Mouse (Mus musculus): ENCODE data around the gene Vps26c. TPM values are rescaled to one million over a fixed set of nuclear protein-coding genes. Genes with fewer than 3 reads are reported as not detected.

The Vps26c gene
- polyA plus RNA-seq, 1 experiment = 44.9 TPM

- peak overlapping the region; percentile 67 for H3K27ac ChIP-seq (ENCODE audit: control insufficient read depth, insufficient read depth, low read length)
- H3K4me3 ChIP-seq (ENCODE audit: control insufficient read depth, insufficient read depth, low read length) = peak overlapping the region; percentile 60
- no peaks in the 10 kb centered on the region for H3K36me3 ChIP-seq (ENCODE audit: control insufficient read depth, insufficient read depth, low read length)
- DNase-seq = no peak
- TF ChIP-seq POLR2A (IDR thresholded peaks at IDR 0.05; ENCODE audit: control insufficient read depth, extremely low read depth, insufficient read depth, low read length, poor library complexity) (no peak), CTCF (IDR thresholded peaks at IDR 0.05; ENCODE audit: borderline replicate concordance, control insufficient read depth, extremely low read depth, insufficient read depth, low read length, poor library complexity) (no peak)
- under 1% methylated on average over 24 of the region's 24 CpGs for WGBS
- no peaks in the 10 kb centered on the region for H3K27me3 ChIP-seq (ENCODE audit: control insufficient read depth, insufficient read depth, low read length)
- peaks cover 3% of the 10 kb centered on the region for H3K4me1 ChIP-seq (replicated peaks; ENCODE audit: control insufficient read depth, insufficient read depth, low read length)
Measured at GRCm38 (mm10) chr16:94525955-94526343, 681 bp downstream of the Vps26c start.

- Histone ChIP-seq H3K4me1 (replicated peaks; ENCODE audit: control insufficient read depth, insufficient read depth, low read length) (peaks cover 5% of the 10 kb centered on the region), H3K36me3 (ENCODE audit: control insufficient read depth, insufficient read depth, low read length) (no peaks in the 10 kb centered on the region), H3K27ac (ENCODE audit: control insufficient read depth, insufficient read depth, low read length) (no peak overlapping the region), H3K4me3 (ENCODE audit: control insufficient read depth, insufficient read depth, low read length) (no peak overlapping the region), H3K27me3 (ENCODE audit: control insufficient read depth, insufficient read depth, low read length) (no peaks in the 10 kb centered on the region)
- 90% methylated on average over 9 of the region's 9 CpGs for WGBS
- TF ChIP-seq CTCF (IDR thresholded peaks at IDR 0.05; ENCODE audit: borderline replicate concordance, control insufficient read depth, extremely low read depth, insufficient read depth, low read length, poor library complexity) = no peak
- no peak for DNase-seq
Measured at GRCm38 (mm10) chr16:94524691-94525090, 1.9 kb downstream of the Vps26c start.

- Histone ChIP-seq H3K27me3 (ENCODE audit: control insufficient read depth, insufficient read depth, low read length) (no peaks in the 10 kb centered on the region), H3K27ac (ENCODE audit: control insufficient read depth, insufficient read depth, low read length) (no peak overlapping the region), H3K4me1 (replicated peaks; ENCODE audit: control insufficient read depth, insufficient read depth, low read length) (peaks cover 12% of the 10 kb centered on the region), H3K36me3 (ENCODE audit: control insufficient read depth, insufficient read depth, low read length) (no peaks in the 10 kb centered on the region), H3K4me3 (ENCODE audit: control insufficient read depth, insufficient read depth, low read length) (no peak overlapping the region)
- TF ChIP-seq POLR2A (IDR thresholded peaks at IDR 0.05; ENCODE audit: control insufficient read depth, extremely low read depth, insufficient read depth, low read length, poor library complexity) (no peak), CTCF (IDR thresholded peaks at IDR 0.05; ENCODE audit: borderline replicate concordance, control insufficient read depth, extremely low read depth, insufficient read depth, low read length, poor library complexity) (no peak)
- DNase-seq = no peak
- 94% methylated on average over 6 of the region's 6 CpGs for WGBS
Measured at GRCm38 (mm10) chr16:94523594-94524377, 2.8 kb downstream of the Vps26c start.

GRCm38 (mm10) chr16:94519028-94519427 lies 7.6 kb downstream of the Vps26c start:
- Histone ChIP-seq H3K36me3 (ENCODE audit: control insufficient read depth, insufficient read depth, low read length) (no peaks in the 10 kb centered on the region), H3K4me1 (replicated peaks; ENCODE audit: control insufficient read depth, insufficient read depth, low read length) (peaks cover 18% of the 10 kb centered on the region), H3K4me3 (ENCODE audit: control insufficient read depth, insufficient read depth, low read length) (no peak overlapping the region), H3K27ac (ENCODE audit: control insufficient read depth, insufficient read depth, low read length) (peak overlapping the region; percentile 56; the same call in 1 of the 2 replicates), H3K27me3 (ENCODE audit: control insufficient read depth, insufficient read depth, low read length) (no peaks in the 10 kb centered on the region)
- DNase-seq = peak; percentile 19
- WGBS = 4% methylated on average over 6 of the region's 6 CpGs
- no peak for TF ChIP-seq POLR2A (IDR thresholded peaks at IDR 0.05; ENCODE audit: control insufficient read depth, extremely low read depth, insufficient read depth, low read length, poor library complexity)
- no peak for TF ChIP-seq CTCF (IDR thresholded peaks at IDR 0.05; ENCODE audit: borderline replicate concordance, control insufficient read depth, extremely low read depth, insufficient read depth, low read length, poor library complexity)

- Histone ChIP-seq H3K27ac (ENCODE audit: control insufficient read depth, insufficient read depth, low read length) (no peak overlapping the region), H3K27me3 (ENCODE audit: control insufficient read depth, insufficient read depth, low read length) (no peaks in the 10 kb centered on the region), H3K4me1 (replicated peaks; ENCODE audit: control insufficient read depth, insufficient read depth, low read length) (peaks cover 18% of the 10 kb centered on the region), H3K36me3 (ENCODE audit: control insufficient read depth, insufficient read depth, low read length) (no peaks in the 10 kb centered on the region), H3K4me3 (ENCODE audit: control insufficient read depth, insufficient read depth, low read length) (no peak overlapping the region)
- TF ChIP-seq POLR2A (IDR thresholded peaks at IDR 0.05; ENCODE audit: control insufficient read depth, extremely low read depth, insufficient read depth, low read length, poor library complexity) = no peak
- TF ChIP-seq CTCF (IDR thresholded peaks at IDR 0.05; ENCODE audit: borderline replicate concordance, control insufficient read depth, extremely low read depth, insufficient read depth, low read length, poor library complexity) = no peak
- DNase-seq = no peak
- 99% methylated on average over 2 of the region's 2 CpGs for WGBS
Measured at GRCm38 (mm10) chr16:94517606-94518005, 9.0 kb downstream of the Vps26c start.

GRCm38 (mm10) chr16:94509983-94510382 lies 16.6 kb downstream of the Vps26c start:
- no peak overlapping the region for H3K27ac ChIP-seq (ENCODE audit: control insufficient read depth, insufficient read depth, low read length)
- H3K4me1 ChIP-seq (replicated peaks; ENCODE audit: control insufficient read depth, insufficient read depth, low read length) = no peaks in the 10 kb centered on the region
- WGBS = 88% methylated on average over 2 of the region's 2 CpGs
- H3K4me3 ChIP-seq (ENCODE audit: control insufficient read depth, insufficient read depth, low read length) = no peak overlapping the region
- no peaks in the 10 kb centered on the region for H3K27me3 ChIP-seq (ENCODE audit: control insufficient read depth, insufficient read depth, low read length)
- H3K36me3 ChIP-seq (ENCODE audit: control insufficient read depth, insufficient read depth, low read length) = peaks cover 20% of the 10 kb centered on the region
- TF ChIP-seq POLR2A (IDR thresholded peaks at IDR 0.05; ENCODE audit: control insufficient read depth, extremely low read depth, insufficient read depth, low read length, poor library complexity) (no peak), CTCF (IDR thresholded peaks at IDR 0.05; ENCODE audit: borderline replicate concordance, control insufficient read depth, extremely low read depth, insufficient read depth, low read length, poor library complexity) (no peak)
- no peak for DNase-seq

Measured in thymus, adult 2 months (tissue).